Mouse (Mus musculus): ENCODE measurements around the gene Mmadhc. TPM values are rescaled to one million over a fixed set of nuclear protein-coding genes. Genes with fewer than 3 reads are reported as not detected.

The Mmadhc gene
- total and polyA plus RNA-seq, 3 experiments: 91.2 to 112 TPM; not detected in 1

- no peak overlapping the region for H3K9ac ChIP-seq (ENCODE audit: control insufficient read depth, low read depth, low read length, poor library complexity, severe bottlenecking)
- no peak for TF ChIP-seq JUND (IDR thresholded peaks at IDR 0.05; ENCODE audit: low read depth, low read length)
- TF ChIP-seq E2F4 (IDR thresholded peaks at IDR 0.05; ENCODE audit: borderline replicate concordance, low read depth, low read length): no peak
- TF ChIP-seq RAD21 (IDR thresholded peaks at IDR 0.05; ENCODE audit: low read depth, low read length): peak; percentile 77
- peak; percentile 50 for TF ChIP-seq ZC3H11A (IDR thresholded peaks at IDR 0.05; ENCODE audit: low read depth, low read length)
- TF ChIP-seq ZKSCAN1 (IDR thresholded peaks at IDR 0.05; ENCODE audit: low read depth, low read length): no peak
- peak; percentile 61 for TF ChIP-seq SMC3 (IDR thresholded peaks at IDR 0.05; ENCODE audit: low read depth, low read length)
- TF ChIP-seq ZMIZ1 (IDR thresholded peaks at IDR 0.05; ENCODE audit: low read depth, low read length): no peak
- TF ChIP-seq MYB (IDR thresholded peaks at IDR 0.05; ENCODE audit: low read depth, low read length): no peak
- peak in 1 of 3 experiments; percentile 65; a peak in 3 of 6 replicates for TF ChIP-seq CTCF (IDR thresholded peaks at IDR 0.05 in 2 of 3, conservative IDR thresholded peaks at IDR 0.05 in 1 of 3; ENCODE audit: control insufficient read depth in 1 of 3, insufficient read depth in 1 of 3, low read depth in 2 of 3, low read length in 3 of 3, poor library complexity in 1 of 3, severe bottlenecking in 1 of 3)
- H3K36me3 ChIP-seq (ENCODE audit: control insufficient read depth in 1 of 2, insufficient read depth in 2 of 2, low read length in 2 of 2): no peaks in the 10 kb centered on the region
- no peak overlapping the region for H3K27ac ChIP-seq (ENCODE audit: control insufficient read depth, low read depth, low read length)
- no peaks in the 10 kb centered on the region for H3K4me1 ChIP-seq (ENCODE audit: control insufficient read depth in 1 of 2, insufficient read depth in 2 of 2, low read length in 2 of 2)
- H3K27me3 ChIP-seq (ENCODE audit: control insufficient read depth in 1 of 2, insufficient read depth in 2 of 2, low read length in 2 of 2): no peaks in the 10 kb centered on the region; a peak in 1 of 4 replicates
- peak; percentile 30 for DNase-seq (ENCODE audit: low read depth, low spot score)
- H3K4me3 ChIP-seq (ENCODE audit: control insufficient read depth in 1 of 2, insufficient read depth in 1 of 2, low read depth in 2 of 2, low read length in 2 of 2): no peak overlapping the region
- H3K79me2 ChIP-seq (ENCODE audit: control insufficient read depth, insufficient read depth, low read length, poor library complexity): no peaks in the 10 kb centered on the region
- no peaks in the 10 kb centered on the region for H3K9me3 ChIP-seq (replicated peaks; ENCODE audit: insufficient read depth, low read length)
Measured at GRCm38 (mm10) chr2:50272165-50272564, 24.4 kb downstream of the Mmadhc start.

GRCm38 (mm10) chr2:50268514-50268913 is 28.1 kb downstream of the Mmadhc start:
- no peak for DNase-seq (ENCODE audit: low read depth, low spot score)

More at GRCm38 (mm10) chr2:50268514-50268913, 28.1 kb downstream of the Mmadhc start:
- no peaks in the 10 kb centered on the region for H3K9me3 ChIP-seq (replicated peaks; ENCODE audit: insufficient read depth, low read length)
- no peak for TF ChIP-seq POLR2A (IDR thresholded peaks at IDR 0.05; ENCODE audit: control insufficient read depth in 1 of 2, insufficient read depth in 1 of 2, low read depth in 1 of 2, low read length in 2 of 2, poor library complexity in 1 of 2)
- TF ChIP-seq CHD2 (IDR thresholded peaks at IDR 0.05; ENCODE audit: low read length): no peak
- TF ChIP-seq USF1 (IDR thresholded peaks at IDR 0.05; ENCODE audit: low read depth, low read length): no peak
- no peak for TF ChIP-seq ELF1 (IDR thresholded peaks at IDR 0.05; ENCODE audit: low read depth, low read length)
- no peak for TF ChIP-seq ZMIZ1 (IDR thresholded peaks at IDR 0.05; ENCODE audit: low read depth, low read length)
- TF ChIP-seq CTCF (IDR thresholded peaks at IDR 0.05 in 2 of 3, conservative IDR thresholded peaks at IDR 0.05 in 1 of 3; ENCODE audit: control insufficient read depth in 1 of 3, insufficient read depth in 1 of 3, low read depth in 2 of 3, low read length in 3 of 3, poor library complexity in 1 of 3, severe bottlenecking in 1 of 3): no peak
- TF ChIP-seq MEF2A (IDR thresholded peaks at IDR 0.05; ENCODE audit: extremely low read depth, insufficient replicate concordance, low read depth, low read length, poor library complexity, severe bottlenecking): no peak
- no peak for TF ChIP-seq NELFE (IDR thresholded peaks at IDR 0.05; ENCODE audit: low read depth, low read length)
- TF ChIP-seq SMC3 (IDR thresholded peaks at IDR 0.05; ENCODE audit: low read depth, low read length): no peak
- TF ChIP-seq NRF1 (IDR thresholded peaks at IDR 0.05; ENCODE audit: insufficient read depth, low read depth, low read length, poor library complexity, severe bottlenecking): no peak
- no peak for TF ChIP-seq TCF12 (IDR thresholded peaks at IDR 0.05; ENCODE audit: low read depth, low read length)
- no peak for TF ChIP-seq E2F4 (IDR thresholded peaks at IDR 0.05; ENCODE audit: borderline replicate concordance, low read depth, low read length)
- no peak for TF ChIP-seq MAZ (IDR thresholded peaks at IDR 0.05; ENCODE audit: low read depth, low read length)
- no peak for TF ChIP-seq USF2 (IDR thresholded peaks at IDR 0.05; ENCODE audit: borderline replicate concordance in 1 of 2, insufficient read depth in 1 of 2, low read depth in 1 of 2, low read length in 2 of 2)
- TF ChIP-seq SIN3A (IDR thresholded peaks at IDR 0.05; ENCODE audit: low read length): no peak
- no peak for TF ChIP-seq KAT2A (conservative IDR thresholded peaks at IDR 0.05; ENCODE audit: low read depth, low read length)
- no peak for TF ChIP-seq TAL1 (IDR thresholded peaks at IDR 0.05; ENCODE audit: low read length)
- H3K36me3 ChIP-seq (ENCODE audit: control insufficient read depth in 1 of 2, insufficient read depth in 2 of 2, low read length in 2 of 2): no peaks in the 10 kb centered on the region
- no peaks in the 10 kb centered on the region; a peak in 1 of 4 replicates for H3K27me3 ChIP-seq (ENCODE audit: control insufficient read depth in 1 of 2, insufficient read depth in 2 of 2, low read length in 2 of 2)
- H3K4me3 ChIP-seq (ENCODE audit: control insufficient read depth in 1 of 2, insufficient read depth in 1 of 2, low read depth in 2 of 2, low read length in 2 of 2): no peak overlapping the region
- no peak overlapping the region for H3K9ac ChIP-seq (ENCODE audit: control insufficient read depth, low read depth, low read length, poor library complexity, severe bottlenecking)
- no peak overlapping the region for H3K27ac ChIP-seq (ENCODE audit: control insufficient read depth, low read depth, low read length)
- H3K4me1 ChIP-seq (ENCODE audit: control insufficient read depth in 1 of 2, insufficient read depth in 2 of 2, low read length in 2 of 2): no peaks in the 10 kb centered on the region
- no peaks in the 10 kb centered on the region for H3K79me2 ChIP-seq (ENCODE audit: control insufficient read depth, insufficient read depth, low read length, poor library complexity)

Measured in MEL (cell line).